Mouse (Mus musculus) retina, embryonic 14.5 days (tissue): ENCODE data around the gene Kazald1.
"Not testable (repeated sequence)": the region's sequence is repeated elsewhere in the genome, so short reads cannot be mapped to it uniquely, and the experiment has no call there.

ENCODE experiments used
- DNase-seq: peaks from one replicate; pipeline ENCODE4 v3.0.0-alpha.2; 2015; ENCODE audit warnings: low spot score

The Kazald1 gene

GRCm38 (mm10) chr19:45074580-45075322, at the start of gene Kazald1:
TSS of gene Kazald1 (plus strand) at chr19:45075241.
- peak; percentile 97 for DNase-seq

- DNase-seq, result no peak
Measured at GRCm38 (mm10) chr19:45025937-45026568, 49.0 kb upstream of the Kazald1 start.

GRCm38 (mm10) chr19:45026958-45027670, 47.9 kb upstream of the Kazald1 start:
- no peak for DNase-seq

GRCm38 (mm10) chr19:45027848-45028247, 47.2 kb upstream of the Kazald1 start:
- peak; percentile 44 for DNase-seq

- no peak for DNase-seq
Measured at GRCm38 (mm10) chr19:45028746-45029145, 46.3 kb upstream of the Kazald1 start.

- no peak for DNase-seq
Measured at GRCm38 (mm10) chr19:45029571-45029970, 45.5 kb upstream of the Kazald1 start.

GRCm38 (mm10) chr19:45030111-45030510, 44.9 kb upstream of the Kazald1 start:
- DNase-seq, result peak; percentile 84

GRCm38 (mm10) chr19:45030746-45031693, 44.0 kb upstream of the Kazald1 start:
- peak; percentile 95 for DNase-seq

- DNase-seq, result peak; percentile 93
Measured at GRCm38 (mm10) chr19:45031780-45032179, 43.3 kb upstream of the Kazald1 start.

- peak; percentile 48 for DNase-seq
Measured at GRCm38 (mm10) chr19:45032570-45033332, 42.3 kb upstream of the Kazald1 start.

- DNase-seq, result peak; percentile 70
Measured at GRCm38 (mm10) chr19:45036867-45037266, 38.2 kb upstream of the Kazald1 start.

- DNase-seq, result not testable (repeated sequence)
Measured at GRCm38 (mm10) chr19:45038198-45038597, 36.8 kb upstream of the Kazald1 start.

- no peak for DNase-seq
Measured at GRCm38 (mm10) chr19:45040214-45040613, 34.8 kb upstream of the Kazald1 start.

GRCm38 (mm10) chr19:45044389-45044927, 30.6 kb upstream of the Kazald1 start:
- no peak for DNase-seq

- no peak for DNase-seq
Measured at GRCm38 (mm10) chr19:45045236-45045635, 29.8 kb upstream of the Kazald1 start.

- no peak for DNase-seq
Measured at GRCm38 (mm10) chr19:45045651-45046050, 29.4 kb upstream of the Kazald1 start, which contains the start of gene Pdzd7. TSS of gene Pdzd7 (minus strand) at chr19:45045717.

- DNase-seq, result peak; percentile 87
Measured at GRCm38 (mm10) chr19:45046523-45047321, 28.3 kb upstream of the Kazald1 start.

GRCm38 (mm10) chr19:45047417-45047934, 27.6 kb upstream of the Kazald1 start, which contains the start of gene Sfxn3:
TSS of gene Sfxn3 (plus strand) at chr19:45047503.
- peak; percentile 85 for DNase-seq

GRCm38 (mm10) chr19:45047935-45048643, 27.0 kb upstream of the Kazald1 start:
- DNase-seq, result no peak
